Mouse (Mus musculus): ENCODE data around the gene Tlr4.

Tlr4 gene

GRCm38 (mm10) chr4:66827463-66828162 lies at the start of gene Tlr4:
Gene Tlr4, plus strand, starts transcription at chr4:66827584.
- DNase-seq (ENCODE audit: low spot score): peak; percentile 19

GRCm38 (mm10) chr4:66794283-66794682 lies 33.1 kb upstream of the Tlr4 start:
- DNase-seq (ENCODE audit: low spot score): no peak

- no peak for DNase-seq (ENCODE audit: low spot score)
Observed at GRCm38 (mm10) chr4:66796683-66797082, 30.7 kb upstream of the Tlr4 start.

- DNase-seq (ENCODE audit: low spot score): no peak
Observed at GRCm38 (mm10) chr4:66804552-66805301, 22.7 kb upstream of the Tlr4 start.

DNA sequence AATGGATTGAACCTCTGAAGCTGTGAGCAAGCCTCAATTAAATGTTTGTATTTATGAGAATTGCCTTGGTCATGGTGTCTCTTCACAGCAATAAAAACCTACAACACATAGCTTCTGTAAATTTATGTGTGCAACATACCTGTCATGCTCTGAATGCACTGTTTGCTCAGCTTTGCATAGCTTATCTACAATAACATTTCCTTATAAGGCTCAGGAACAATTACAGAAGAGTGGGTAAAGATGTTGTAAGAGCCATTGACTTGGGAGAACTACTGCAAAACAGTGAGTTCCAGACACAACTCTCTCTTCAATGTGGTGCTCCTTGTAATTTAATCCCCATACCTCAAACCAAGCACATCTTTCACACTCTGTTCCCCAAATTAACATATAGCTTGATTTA lies 21.6 kb upstream of the Tlr4 start:
- DNase-seq (ENCODE audit: low spot score): no peak

- DNase-seq (ENCODE audit: low spot score): no peak
Observed at GRCm38 (mm10) chr4:66816364-66817026, 10.9 kb upstream of the Tlr4 start.

GRCm38 (mm10) chr4:66821171-66821570 lies 6.2 kb upstream of the Tlr4 start:
- no peak for DNase-seq (ENCODE audit: low spot score)

- no peak for DNase-seq (ENCODE audit: low spot score)
Observed at GRCm38 (mm10) chr4:66821764-66822163, 5.6 kb upstream of the Tlr4 start.

DNA sequence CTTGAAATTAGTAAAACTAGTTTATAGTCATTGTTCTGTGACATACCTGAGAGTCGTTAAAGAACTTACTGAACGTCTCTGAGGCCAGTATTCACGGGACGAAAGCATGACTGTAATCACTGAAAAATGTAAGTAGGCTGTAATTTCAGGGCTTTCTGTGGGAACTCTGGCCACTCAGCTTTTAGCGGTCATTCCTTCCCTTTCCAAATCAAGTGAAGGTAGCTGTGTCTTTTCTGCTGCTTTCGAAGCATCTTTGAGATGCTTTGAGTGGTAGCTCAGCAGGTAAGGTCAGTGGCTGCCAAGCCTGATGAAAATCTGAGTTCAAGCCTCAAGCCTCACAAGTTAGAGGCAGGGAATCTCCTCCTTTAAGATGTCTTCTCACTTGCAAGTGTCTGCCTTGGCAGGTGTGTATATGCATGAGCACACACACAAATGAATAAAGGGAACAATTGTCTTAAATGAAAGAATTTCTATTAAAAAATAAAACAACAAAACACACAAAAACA lies 832 bp downstream of the Tlr4 start:
- DNase-seq (ENCODE audit: low spot score): no peak

- no peak for DNase-seq (ENCODE audit: low spot score)
Observed at GRCm38 (mm10) chr4:66828686-66829085, 1.3 kb downstream of the Tlr4 start.

GRCm38 (mm10) chr4:66838071-66838470 lies 10.7 kb downstream of the Tlr4 start:
- DNase-seq (ENCODE audit: low spot score): no peak

- DNase-seq (ENCODE audit: low spot score): no peak
Observed at GRCm38 (mm10) chr4:66843255-66843654, 15.9 kb downstream of the Tlr4 start.

DNA sequence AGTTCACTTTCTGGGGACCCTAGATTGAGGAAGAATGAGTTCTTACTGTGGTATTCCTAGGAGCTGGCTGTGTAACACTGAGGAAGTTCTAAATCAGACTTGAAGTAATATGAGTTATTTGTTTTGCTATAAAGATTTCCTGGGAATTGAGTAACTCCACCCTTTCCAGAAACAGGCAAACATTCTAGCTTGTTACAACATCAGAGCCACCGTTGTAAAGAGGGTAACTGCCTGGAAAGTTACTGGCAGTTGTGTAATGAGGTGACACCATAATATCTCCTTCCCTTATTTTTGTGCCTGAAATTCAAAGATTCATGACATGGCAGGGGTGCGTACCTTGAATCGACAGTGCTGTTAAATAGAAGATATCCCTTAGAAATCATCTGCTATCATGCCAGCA lies 24.6 kb downstream of the Tlr4 start:
- no peak for DNase-seq (ENCODE audit: low spot score)

- DNase-seq (ENCODE audit: low spot score): no peak
Observed at GRCm38 (mm10) chr4:66856992-66857391, 29.6 kb downstream of the Tlr4 start.

GRCm38 (mm10) chr4:66869919-66870318 lies 42.5 kb downstream of the Tlr4 start:
- no peak for DNase-seq (ENCODE audit: low spot score)

GRCm38 (mm10) chr4:66872026-66872425 lies 44.6 kb downstream of the Tlr4 start:
- DNase-seq (ENCODE audit: low spot score): no peak

DNA sequence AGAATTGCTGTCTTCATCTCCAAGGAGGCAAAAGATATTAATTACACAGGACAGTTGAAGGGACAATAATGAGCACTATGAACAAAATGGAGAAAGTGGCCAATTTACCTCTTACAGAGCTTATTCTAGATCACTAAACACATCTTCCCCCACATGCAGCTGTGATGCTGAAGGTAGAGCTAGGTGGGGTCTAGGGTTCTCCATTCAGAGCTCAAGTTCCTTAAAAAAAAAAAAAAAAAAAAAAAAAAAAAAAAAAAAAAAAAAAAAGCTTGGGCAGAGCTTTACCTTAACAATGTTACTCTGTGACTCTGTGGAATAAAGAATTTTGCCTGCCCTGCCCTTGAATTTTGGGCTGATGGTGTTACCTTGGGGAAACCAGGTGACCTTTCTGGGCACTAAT lies 46.0 kb downstream of the Tlr4 start:
- DNase-seq (ENCODE audit: low spot score): no peak

DNA sequence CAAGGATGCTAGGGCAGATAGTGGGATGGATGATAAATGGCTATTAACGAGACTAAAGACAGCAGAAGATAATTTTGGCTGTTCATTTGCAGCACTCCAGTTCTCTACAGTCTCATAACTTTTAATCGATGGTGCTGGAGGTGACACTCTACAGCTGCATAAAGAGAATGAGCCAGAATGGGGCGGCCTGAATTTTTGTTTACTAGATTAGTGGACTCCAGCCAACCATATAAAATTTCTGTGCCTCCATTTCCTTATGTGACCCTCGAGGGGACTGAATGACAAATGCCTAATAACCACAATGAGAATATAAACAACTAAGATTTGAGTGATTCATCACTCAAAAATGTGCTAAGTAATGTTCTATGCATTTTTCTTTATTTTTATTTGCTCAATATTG lies 48.4 kb downstream of the Tlr4 start:
- no peak for DNase-seq (ENCODE audit: low spot score)

- DNase-seq (ENCODE audit: low spot score): no peak
Observed at GRCm38 (mm10) chr4:66877609-66878008, 50.2 kb downstream of the Tlr4 start.

- no peak for DNase-seq (ENCODE audit: low spot score)
Observed at GRCm38 (mm10) chr4:66881496-66881895, 54.1 kb downstream of the Tlr4 start.

GRCm38 (mm10) chr4:66883264-66883663 lies 55.9 kb downstream of the Tlr4 start:
- DNase-seq (ENCODE audit: low spot score): no peak

DNA sequence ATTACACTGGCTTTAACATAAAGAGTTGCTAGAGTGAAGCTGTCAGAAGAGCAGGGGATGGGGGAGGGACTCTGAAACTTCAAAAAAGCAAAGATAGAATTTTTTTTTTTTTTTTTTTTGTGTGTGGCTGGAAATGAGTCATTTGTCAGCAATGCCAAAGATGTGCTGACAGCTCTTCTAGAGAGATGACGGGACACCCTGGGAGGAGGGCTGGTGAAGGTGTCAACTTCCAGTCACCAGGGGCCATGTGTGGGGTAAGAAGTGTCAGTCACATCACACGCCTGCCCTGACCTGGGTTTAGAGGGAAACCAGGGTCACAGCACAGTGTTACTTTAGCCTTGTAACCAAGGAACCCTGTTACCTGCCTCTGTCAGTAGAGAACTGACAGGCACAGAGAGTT lies 67.2 kb downstream of the Tlr4 start:
- no peak for DNase-seq (ENCODE audit: low spot score)

- DNase-seq (ENCODE audit: low spot score): no peak
Observed at GRCm38 (mm10) chr4:66894981-66895380, 67.6 kb downstream of the Tlr4 start.

All from spleen, adult 12 weeks (tissue).